Mouse (Mus musculus): Measurements from ENCODE around the gene Ston2.

Ston2 gene

DNA sequence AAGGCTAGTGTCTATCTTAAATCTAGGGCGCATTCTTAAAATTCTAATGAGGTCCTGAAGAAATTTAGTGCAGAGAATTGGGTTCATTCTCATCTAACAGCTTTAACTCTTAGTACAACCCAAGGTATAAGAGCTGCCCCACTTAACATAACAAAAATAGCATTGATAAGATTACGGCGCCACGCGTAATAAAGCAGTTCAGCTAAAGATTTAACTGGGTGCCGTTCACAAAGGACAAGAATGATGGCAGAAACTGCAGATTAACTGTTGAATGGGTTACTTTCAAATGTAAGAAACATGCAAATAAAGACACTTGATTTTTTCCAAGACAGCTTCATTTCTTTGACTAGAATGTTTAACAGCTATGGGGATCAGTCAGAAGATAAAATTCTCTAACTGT is 204.8 kb downstream of the Ston2 start:
- CTCF ChIA-PET: interaction anchor here in 1 of 4 experiments (1.1 kb wide), 1 partner anchor 9 kb away, joined by 3 read pairs; no protein-coding TSS in a partner anchor
- POLR2A ChIA-PET: interaction anchor here in 3 of 4 experiments (0.6 to 2.2 kb wide), 21 partner anchors 8 to 261 kb away, joined by 3 to 10 read pairs (median 4); no protein-coding TSS in a partner anchor

Measured in embryonic stem cell, embryonic (primary cell).